Mouse (Mus musculus): ENCODE results near the gene Gm10282.

DNA sequence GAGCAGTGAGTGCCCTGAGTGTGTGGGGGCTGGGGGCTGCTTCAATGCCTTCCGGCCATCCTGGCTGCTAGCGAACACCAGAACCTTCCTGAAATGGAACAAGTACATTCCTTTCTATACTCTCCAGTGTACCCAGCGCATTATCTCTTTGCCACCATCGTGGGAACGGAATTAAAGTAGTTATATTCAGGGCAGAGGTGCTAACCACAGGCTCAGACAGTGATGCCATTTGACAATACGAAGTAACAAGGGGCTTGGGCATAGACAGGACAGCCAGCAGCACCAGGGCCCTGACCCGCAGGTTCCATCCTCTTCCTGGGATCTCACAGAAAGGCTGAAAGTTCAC lies 48.6 kb upstream of the Gm10282 start:
- TF ChIP-seq CTCF (IDR thresholded peaks at IDR 0.05 in 2 of 3, conservative IDR thresholded peaks at IDR 0.05 in 1 of 3; ENCODE audit: control insufficient read depth in 1 of 3, insufficient read depth in 1 of 3, low read depth in 2 of 3, low read length in 3 of 3, poor library complexity in 1 of 3, severe bottlenecking in 1 of 3) (no peak), E2F4 (IDR thresholded peaks at IDR 0.05; ENCODE audit: borderline replicate concordance, low read depth, low read length) (no peak), POLR2AphosphoS2 (IDR thresholded peaks at IDR 0.05; ENCODE audit: low read length) (no peak), EP300 (IDR thresholded peaks at IDR 0.05; ENCODE audit: low read depth in 1 of 2, low read length in 2 of 2) (no peak), RAD21 (IDR thresholded peaks at IDR 0.05; ENCODE audit: low read depth, low read length) (no peak), TAL1 (IDR thresholded peaks at IDR 0.05; ENCODE audit: low read length) (no peak)
